Mouse (Mus musculus) left cerebral cortex, postnatal 14 days (tissue): ENCODE results near the gene Rnf207. TPM values are rescaled to one million over a fixed set of nuclear protein-coding genes. Genes with fewer than 3 reads are reported as not detected.
A peak's percentile ranks its signal among the peaks of the same experiment; 100 is the strongest.

Experiments
- DNase-seq, 2 experiments: peaks; one replicate each; pipeline ENCODE4 v3.0.0; 2021 to 2022; ENCODE audit warnings: low spot score in 2 of 2, mixed read lengths in 1 of 2
- intact Hi-C: fragments of 180-260 bp; cut with DNase I; formaldehyde crosslinking; loops from one replicate; pipeline ENCODE4 v1.15.1; 2025
- total RNA-seq, 2 experiments: library from RNA; stranded (reverse); gene quantifications; 2 replicates each; pipeline ENCODE4 v1.2.3; 2021

Rnf207 gene
- total RNA-seq, 2 experiments from 2014 or later: 5.3 to 7.4 TPM

GRCm38 (mm10) chr4:152298836-152299235, 20.0 kb downstream of the Rnf207 start:
- intact Hi-C loops: loop anchor here (10.0 kb wide), 1 partner anchor 1656 kb away; the partner anchor contains the start of gene A430005L14Rik
- no peak for DNase-seq

GRCm38 (mm10) chr4:152296874-152297861, 21.6 kb downstream of the Rnf207 start, which contains the start of gene Icmt:
Icmt (plus strand) TSS chr4:152297227.
- DNase-seq: peak; percentile 99
- intact Hi-C loops: loop anchor here (10.0 kb wide), 1 partner anchor 1658 kb away; the partner anchor contains the start of gene A430005L14Rik

GRCm38 (mm10) chr4:152296371-152296770, 22.4 kb downstream of the Rnf207 start:
- intact Hi-C loops: loop anchor here (10.0 kb wide), 1 partner anchor 1658 kb away; the partner anchor contains the start of gene A430005L14Rik

GRCm38 (mm10) chr4:152295916-152296315, 22.9 kb downstream of the Rnf207 start:
- no peak for DNase-seq
- intact Hi-C loops: loop anchor here (10.0 kb wide), 1 partner anchor 1659 kb away; the partner anchor contains the start of gene A430005L14Rik

More at GRCm38 (mm10) chr4:152296371-152296770, 22.4 kb downstream of the Rnf207 start:
- no peak for DNase-seq

- no peak for DNase-seq
- intact Hi-C loops: loop anchor here (10.0 kb wide), 1 partner anchor 1660 kb away; the partner anchor contains the start of gene A430005L14Rik
These were observed 24.4 kb downstream of the Rnf207 start for GRCm38 (mm10) chr4:152294188-152294929.

GRCm38 (mm10) chr4:152292102-152292765, 26.6 kb downstream of the Rnf207 start:
- intact Hi-C loops: loop anchor here (10.0 kb wide), 1 partner anchor 1663 kb away; the partner anchor contains the start of gene A430005L14Rik
- DNase-seq: no peak

GRCm38 (mm10) chr4:152291562-152291961, 27.2 kb downstream of the Rnf207 start, which contains the start of gene Hes3:
Hes3 (minus strand) TSS chr4:152291662.
- DNase-seq: no peak
- intact Hi-C loops: loop anchor here (10.0 kb wide), 1 partner anchor 1663 kb away; the partner anchor contains the start of gene A430005L14Rik

- no peak for DNase-seq
- intact Hi-C loops: loop anchor here (10.0 kb wide), 1 partner anchor 1664 kb away; the partner anchor contains the start of gene A430005L14Rik
These were observed 27.8 kb downstream of the Rnf207 start for GRCm38 (mm10) chr4:152290991-152291390.

- no peak for DNase-seq
- intact Hi-C loops: loop anchor here (10.0 kb wide), 1 partner anchor 1664 kb away; the partner anchor contains the start of gene A430005L14Rik
These were observed 28.4 kb downstream of the Rnf207 start for GRCm38 (mm10) chr4:152290385-152290784.

- DNase-seq: no peak
- intact Hi-C loops: no loop called here
These were observed 30.3 kb downstream of the Rnf207 start for GRCm38 (mm10) chr4:152288398-152288945.

- DNase-seq: no peak
- intact Hi-C loops: no loop called here
These were observed 31.3 kb downstream of the Rnf207 start for GRCm38 (mm10) chr4:152287317-152288120.

- intact Hi-C loops: no loop called here
- DNase-seq: peak in 1 of 2 experiments; percentile 41
These were observed 31.9 kb downstream of the Rnf207 start for GRCm38 (mm10) chr4:152286887-152287286.

- DNase-seq: peak in 1 of 2 experiments; percentile 48
- intact Hi-C loops: no loop called here
These were observed 32.6 kb downstream of the Rnf207 start for GRCm38 (mm10) chr4:152286183-152286582.

- intact Hi-C loops: loop anchor here (2.0 kb wide), 2 partner anchors 69 to 113 kb away; no protein-coding TSS in a partner anchor
- DNase-seq: peak in 1 of 2 experiments; percentile 48
These were observed 33.3 kb downstream of the Rnf207 start for GRCm38 (mm10) chr4:152285505-152285904.

GRCm38 (mm10) chr4:152283186-152283950, 35.4 kb downstream of the Rnf207 start:
- intact Hi-C loops: no loop called here
- DNase-seq: peak; percentile 87 to 91

GRCm38 (mm10) chr4:152282721-152283120, 36.1 kb downstream of the Rnf207 start:
- intact Hi-C loops: no loop called here
- no peak for DNase-seq

GRCm38 (mm10) chr4:152281601-152282000, 37.2 kb downstream of the Rnf207 start:
- intact Hi-C loops: no loop called here
- no peak for DNase-seq
